Mouse (Mus musculus) intestine, postnatal 0 days (tissue): Measurements from ENCODE around the gene Basp1. TPM values are rescaled to one million over a fixed set of nuclear protein-coding genes. Genes with fewer than 3 reads are reported as not detected.

ENCODE experiments used
- ATAC-seq: fragments of 200-750 bp; cut with Nextera tagmentation; 2 replicates; pipeline ENCODE4 v1.8.0; 2017; ENCODE audit warnings: mild to moderate bottlenecking, moderate TSS enrichment, moderate library complexity
- H3K27ac ChIP-seq: fragments of 300-500 bp; sonication (generic); 2 replicates; pipeline ENCODE4 v1.5.1; 2014; ENCODE audit warnings: mild to moderate bottlenecking, low read depth, low read length, moderate library complexity
- H3K27me3 ChIP-seq: fragments of 300-500 bp; sonication (generic); replicated peaks from 2 replicates; pipeline ENCODE4 v1.6.1; 2014; ENCODE audit warnings: low read length, mixed read lengths; ENCODE audit not compliant: control insufficient read depth, insufficient read depth
- H3K36me3 ChIP-seq: fragments of 300-500 bp; sonication (generic); 2 replicates; pipeline ENCODE4 v1.6.1; 2014; ENCODE audit warnings: mild to moderate bottlenecking, moderate library complexity; ENCODE audit not compliant: control insufficient read depth, insufficient read depth
- H3K4me1 ChIP-seq: fragments of 300-500 bp; sonication (generic); replicated peaks from 2 replicates; pipeline ENCODE4 v1.6.1; 2014; ENCODE audit warnings: antibody characterized with exemption, low read length, mixed read lengths; ENCODE audit not compliant: control insufficient read depth, insufficient read depth
- H3K4me2 ChIP-seq: fragments of 300-500 bp; sonication (generic); replicated peaks from 2 replicates; pipeline ENCODE4 v1.6.1; 2014; ENCODE audit warnings: low read depth, mild to moderate bottlenecking, moderate library complexity
- H3K4me3 ChIP-seq: fragments of 300-500 bp; sonication (generic); 2 replicates; pipeline ENCODE4 v1.5.1; 2014; ENCODE audit warnings: low read depth, low read length
- H3K9ac ChIP-seq: fragments of 300-500 bp; sonication (generic); 2 replicates; pipeline ENCODE4 v1.6.1; 2014; ENCODE audit warnings: mild to moderate bottlenecking, low read depth, low read length
- H3K9me3 ChIP-seq: fragments of 300-500 bp; sonication (generic); 2 replicates; pipeline ENCODE4 v1.6.1; 2016; ENCODE audit warnings: mixed run types; ENCODE audit not compliant: control insufficient read depth
- CTCF ChIP-seq: sonication (generic); IDR thresholded peaks from 2 replicates; pipeline ENCODE4 v1.5.1; 2016; ENCODE audit warnings: low read depth, mild to moderate bottlenecking, control low read depth, antibody characterized with exemption, moderate library complexity
- WGBS: fragments of 180-500 bp; shearing (Covaris S2); extraction: QIAGEN DNeasy Blood & Tissue Kit; methylation state at CpG from one replicate; pipeline ENCODE4 v1.1.7; 2014; 5-methylcytosine and 5-hydroxymethylcytosine counted together
- polyA plus RNA-seq: library from polyadenylated mRNA; unstranded; fragments of >200 nt; fragmentation: Nextera tagmentation; extraction: Ambion mirVana; gene quantifications from 2 replicates; pipeline ENCODE4 v1.2.1, GENCODE M21; 2015

The Basp1 gene
- polyA plus RNA-seq, 1 experiment from 2014 or later, result 14.1 TPM

DNA sequence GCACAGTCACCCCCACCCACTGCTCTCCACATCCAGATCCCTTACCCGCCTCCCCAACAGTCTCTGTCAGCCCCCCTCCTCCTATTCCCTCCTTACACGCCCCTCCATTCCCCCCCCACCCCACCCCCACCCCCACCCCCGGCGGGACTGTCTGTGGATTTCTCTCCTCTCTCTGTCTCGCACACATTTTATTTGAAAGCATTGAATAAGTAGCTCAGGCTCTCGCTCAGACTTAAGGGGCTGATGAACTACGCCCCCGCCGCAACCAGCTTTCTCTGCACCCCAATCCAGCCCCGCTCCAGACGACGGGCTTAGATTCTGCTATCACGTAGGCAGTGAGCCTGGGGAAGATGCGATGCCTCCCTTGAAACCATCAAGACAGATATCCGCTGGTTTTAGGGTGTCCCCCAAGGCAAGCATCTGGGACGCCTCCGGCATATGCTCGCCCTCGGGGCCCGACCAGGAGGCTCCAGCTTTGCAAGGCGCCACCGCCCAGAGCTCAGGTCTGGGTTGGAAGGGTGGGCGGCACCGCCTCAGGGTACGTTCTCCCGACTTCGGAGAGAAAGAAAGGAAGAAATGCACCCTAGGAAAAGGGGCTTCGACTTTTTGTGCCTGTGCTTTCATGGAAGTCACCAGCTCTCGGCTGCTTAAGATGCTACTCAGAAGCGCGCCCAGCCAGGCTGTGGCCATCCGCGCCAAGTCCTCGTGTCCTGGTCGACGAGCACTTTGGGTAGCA lies 615 bp upstream of the Basp1 start:
- H3K27me3 ChIP-seq, result peaks cover 9% of the 10 kb centered on the region; the same call in 1 of the 2 replicates
- no peak overlapping the region for H3K27ac ChIP-seq
- H3K36me3 ChIP-seq, result no peaks in the 10 kb centered on the region
- H3K9ac ChIP-seq, result peak overlapping the region; percentile 19; the same call in 1 of the 2 replicates
- TF ChIP-seq CTCF, result no peak
- H3K4me2 ChIP-seq, result peak overlapping the region; percentile 86
- H3K4me3 ChIP-seq, result peak overlapping the region; percentile 65
- no peaks in the 10 kb centered on the region for H3K4me1 ChIP-seq
- ATAC-seq, result 0 out of 2 replicates have a peak, but pooled peaks have one; percentile 39
- WGBS, result under 1% methylated on average over 36 of the region's 36 CpGs
- no peaks in the 10 kb centered on the region for H3K9me3 ChIP-seq

GRCm38 (mm10) chr15:25412761-25413261 lies 753 bp downstream of the Basp1 start:
- ATAC-seq, result no peak
- Histone ChIP-seq H3K9me3 (no peaks in the 10 kb centered on the region), H3K9ac (peak overlapping the region; percentile 43; the same call in 1 of the 2 replicates), H3K4me3 (peak overlapping the region; percentile 65), H3K27ac (no peak overlapping the region), H3K27me3 (peaks cover 9% of the 10 kb centered on the region; the same call in 1 of the 2 replicates), H3K36me3 (no peaks in the 10 kb centered on the region), H3K4me2 (peak overlapping the region; percentile 86), H3K4me1 (no peaks in the 10 kb centered on the region)
- TF ChIP-seq CTCF, result no peak
- under 1% methylated on average over 35 of the region's 35 CpGs for whole genome bisulfite sequencing

GRCm38 (mm10) chr15:25412171-25412641 lies 1.4 kb downstream of the Basp1 start:
- no peak for TF ChIP-seq CTCF
- no peak for ATAC-seq
- peak overlapping the region; percentile 65 for H3K4me3 ChIP-seq
- under 1% methylated on average over 25 of the region's 25 CpGs for WGBS
- H3K27ac ChIP-seq, result no peak overlapping the region
- H3K36me3 ChIP-seq, result no peaks in the 10 kb centered on the region
- peak overlapping the region; percentile 43 for H3K9ac ChIP-seq
- H3K4me1 ChIP-seq, result no peaks in the 10 kb centered on the region
- H3K4me2 ChIP-seq, result peak overlapping the region; percentile 86
- H3K27me3 ChIP-seq, result peaks cover 9% of the 10 kb centered on the region; the same call in 1 of the 2 replicates
- no peaks in the 10 kb centered on the region for H3K9me3 ChIP-seq

DNA sequence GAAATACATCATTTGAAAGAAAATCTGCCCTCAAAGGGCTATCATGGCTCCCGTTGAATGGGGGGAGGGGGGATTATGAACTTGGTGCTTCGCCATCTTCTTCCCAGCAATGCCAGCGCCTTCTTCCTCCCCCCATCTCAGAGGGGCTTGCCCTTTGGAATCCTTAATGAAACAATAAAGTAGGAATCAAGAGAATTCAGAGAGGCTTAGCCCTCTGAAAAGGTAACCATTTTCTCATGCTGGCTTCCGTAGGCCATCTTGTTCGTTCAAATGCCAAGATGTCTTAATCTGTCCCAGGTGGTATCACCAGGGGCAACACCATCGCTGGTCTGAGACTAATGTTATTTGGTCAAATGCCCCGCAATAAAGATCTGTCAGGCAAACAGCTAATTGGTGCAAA lies 2.1 kb downstream of the Basp1 start:
- Histone ChIP-seq H3K27ac (no peak overlapping the region), H3K4me1 (no peaks in the 10 kb centered on the region), H3K27me3 (peaks cover 9% of the 10 kb centered on the region; the same call in 1 of the 2 replicates), H3K4me2 (peak overlapping the region; percentile 86; the same call in 1 of the 2 replicates), H3K4me3 (0 out of 2 replicates have a peak overlapping the region, but pooled peaks have one; percentile 65), H3K9ac (no peak overlapping the region), H3K36me3 (no peaks in the 10 kb centered on the region), H3K9me3 (no peaks in the 10 kb centered on the region)
- TF ChIP-seq CTCF, result no peak
- WGBS, result 69% methylated on average over 7 of the region's 7 CpGs
- ATAC-seq, result no peak

- H3K9ac ChIP-seq, result no peak overlapping the region
- no peak for ATAC-seq
- H3K36me3 ChIP-seq, result no peaks in the 10 kb centered on the region
- H3K4me2 ChIP-seq, result no peak overlapping the region
- no peaks in the 10 kb centered on the region for H3K4me1 ChIP-seq
- H3K27ac ChIP-seq, result no peak overlapping the region
- no peaks in the 10 kb centered on the region for H3K9me3 ChIP-seq
- WGBS, result 54% methylated on average over 5 of the region's 5 CpGs
- H3K4me3 ChIP-seq, result no peak overlapping the region
- no peak for TF ChIP-seq CTCF
- H3K27me3 ChIP-seq, result no peaks in the 10 kb centered on the region
Observed at GRCm38 (mm10) chr15:25405926-25406325, 7.6 kb downstream of the Basp1 start.

DNA sequence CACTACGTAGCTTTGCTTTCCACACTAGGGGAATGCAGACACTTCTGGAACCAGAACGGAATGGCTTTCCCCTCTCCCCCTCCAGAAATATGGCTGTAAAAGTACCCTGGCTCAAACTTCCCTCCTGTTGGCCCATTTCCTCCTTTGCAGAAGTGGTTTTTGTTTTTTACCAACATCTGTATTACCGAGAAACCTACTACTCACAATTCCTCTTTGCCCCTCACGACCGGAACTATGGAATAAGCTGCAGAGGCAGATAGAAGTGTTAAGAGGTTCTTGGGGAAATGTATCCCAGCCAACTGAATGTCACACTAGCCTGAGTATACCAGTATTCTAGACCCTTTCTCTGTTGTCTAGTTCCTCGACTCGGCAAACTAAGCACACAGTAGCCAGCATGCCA lies 9.7 kb downstream of the Basp1 start:
- no peak for ATAC-seq
- H3K36me3 ChIP-seq, result no peaks in the 10 kb centered on the region
- no peak overlapping the region for H3K9ac ChIP-seq
- no peaks in the 10 kb centered on the region for H3K4me1 ChIP-seq
- 94% methylated on average over 7 of the region's 7 CpGs for WGBS
- no peak overlapping the region for H3K4me3 ChIP-seq
- H3K4me2 ChIP-seq, result no peak overlapping the region
- no peaks in the 10 kb centered on the region for H3K27me3 ChIP-seq
- H3K9me3 ChIP-seq, result no peaks in the 10 kb centered on the region
- no peak overlapping the region for H3K27ac ChIP-seq
- no peak for TF ChIP-seq CTCF
